Mouse (Mus musculus): Measurements from ENCODE around the gene Fadd. TPM values are rescaled to one million over a fixed set of nuclear protein-coding genes. Genes with fewer than 3 reads are reported as not detected.

Gene Fadd
- polyA plus RNA-seq, 1 experiment from 2014 or later = 5.7 TPM

- Histone ChIP-seq H3K27me3 (no peaks in the 10 kb centered on the region), H3K36me3 (no peaks in the 10 kb centered on the region), H3K9me3 (replicated peaks) (no peaks in the 10 kb centered on the region), H3K4me2 (no peak overlapping the region), H3K4me1 (replicated peaks) (peaks cover 81% of the 10 kb centered on the region), H3K9ac (no peak overlapping the region), H3K27ac (no peak overlapping the region; the same call in 1 of the 2 replicates), H3K4me3 (replicated peaks) (no peak overlapping the region)
- DNase-seq (no peak), ATAC-seq (ENCODE audit: low read depth) (no peak)
- 48% methylated on average over 1 of the region's 1 CpGs for WGBS (ENCODE audit: insufficient replicate concordance)
Measured at GRCm38 (mm10) chr7:144527723-144528221, 54.5 kb downstream of the Fadd start.

Other genes starting within 250 kb of the Fadd start
- gene Cttn, start 111.5 kb downstream of the Fadd start, polyA plus RNA-seq (2015; fragmentation: Nextera tagmentation; extraction: Ambion mirVana) = 44.8 and 51.9 TPM in 2 replicates
- 14.1 and 20.0 TPM in 2 replicates for gene Ppfia1, start 28.7 kb downstream of the Fadd start, polyA plus RNA-seq (2015; fragmentation: Nextera tagmentation; extraction: Ambion mirVana)
- gene Ano1, start 169.5 kb upstream of the Fadd start, polyA plus RNA-seq (2015; fragmentation: Nextera tagmentation; extraction: Ambion mirVana) = 3.4 and 3.8 TPM in 2 replicates